Mouse (Mus musculus): ENCODE measurements around the gene Tcp11l2.
A peak's percentile ranks its signal among the peaks of the same experiment; 100 is the strongest.

Tcp11l2 gene

GRCm38 (mm10) chr10:84598172-84598571 is 21.7 kb downstream of the Tcp11l2 start:
- DNase-seq (ENCODE audit: low spot score in 2 of 2) = no peak

GRCm38 (mm10) chr10:84600136-84600535 is 23.7 kb downstream of the Tcp11l2 start:
- no peak for DNase-seq (ENCODE audit: low spot score in 2 of 2)

- DNase-seq (ENCODE audit: low spot score in 2 of 2) = no peak
Measured at GRCm38 (mm10) chr10:84604335-84604734, 27.9 kb downstream of the Tcp11l2 start.

GRCm38 (mm10) chr10:84608361-84608760 is 31.9 kb downstream of the Tcp11l2 start:
- no peak for DNase-seq (ENCODE audit: low spot score in 2 of 2)

- DNase-seq (ENCODE audit: low spot score in 2 of 2) = no peak
Measured at GRCm38 (mm10) chr10:84610324-84610723, 33.9 kb downstream of the Tcp11l2 start.

- DNase-seq (ENCODE audit: low spot score in 2 of 2) = no peak
Measured at GRCm38 (mm10) chr10:84610783-84611182, 34.4 kb downstream of the Tcp11l2 start.

- no peak for DNase-seq (ENCODE audit: low spot score in 2 of 2)
Measured at GRCm38 (mm10) chr10:84611664-84612063, 35.2 kb downstream of the Tcp11l2 start.

- no peak for DNase-seq (ENCODE audit: low spot score in 2 of 2)
Measured at GRCm38 (mm10) chr10:84612281-84612680, 35.9 kb downstream of the Tcp11l2 start.

GRCm38 (mm10) chr10:84613366-84613765 is 36.9 kb downstream of the Tcp11l2 start:
- no peak for DNase-seq (ENCODE audit: low spot score in 2 of 2)

GRCm38 (mm10) chr10:84615076-84615475 is 38.6 kb downstream of the Tcp11l2 start:
- DNase-seq (ENCODE audit: low spot score in 2 of 2) = no peak

- DNase-seq (ENCODE audit: low spot score in 2 of 2) = peak; percentile 96 to 97
Measured at GRCm38 (mm10) chr10:84621826-84622790, 45.7 kb downstream of the Tcp11l2 start, which contains the start of gene Polr3b. Gene Polr3b (plus strand): TSS chr10:84622292.

- DNase-seq (ENCODE audit: low spot score in 2 of 2) = no peak
Measured at GRCm38 (mm10) chr10:84631182-84631581, 54.8 kb downstream of the Tcp11l2 start.

GRCm38 (mm10) chr10:84632005-84632404 is 55.6 kb downstream of the Tcp11l2 start:
- no peak for DNase-seq (ENCODE audit: low spot score in 2 of 2)

- DNase-seq (ENCODE audit: low spot score in 2 of 2) = no peak
Measured at GRCm38 (mm10) chr10:84636656-84637055, 60.2 kb downstream of the Tcp11l2 start.

- DNase-seq (ENCODE audit: low spot score in 2 of 2) = no peak
Measured at GRCm38 (mm10) chr10:84638382-84638781, 62.0 kb downstream of the Tcp11l2 start.

GRCm38 (mm10) chr10:84639525-84640287 is 63.3 kb downstream of the Tcp11l2 start:
- no peak for DNase-seq (ENCODE audit: low spot score in 2 of 2)

GRCm38 (mm10) chr10:84640861-84641260 is 64.4 kb downstream of the Tcp11l2 start:
- DNase-seq (ENCODE audit: low spot score in 2 of 2) = no peak

- no peak for DNase-seq (ENCODE audit: low spot score in 2 of 2)
Measured at GRCm38 (mm10) chr10:84641576-84641975, 65.2 kb downstream of the Tcp11l2 start.

GRCm38 (mm10) chr10:84645940-84646339 is 69.5 kb downstream of the Tcp11l2 start:
- no peak for DNase-seq (ENCODE audit: low spot score in 2 of 2)

GRCm38 (mm10) chr10:84646506-84647102 is 70.2 kb downstream of the Tcp11l2 start:
- peak; percentile 78 to 82 for DNase-seq (ENCODE audit: low spot score in 2 of 2)

- DNase-seq (ENCODE audit: low spot score in 2 of 2) = no peak
Measured at GRCm38 (mm10) chr10:84647264-84647663, 70.8 kb downstream of the Tcp11l2 start.

GRCm38 (mm10) chr10:84648911-84649310 is 72.5 kb downstream of the Tcp11l2 start:
- no peak for DNase-seq (ENCODE audit: low spot score in 2 of 2)

Measured in right cerebral cortex, adult 2 months (tissue).